Mouse (Mus musculus) stomach, postnatal 0 days (tissue): ENCODE measurements at regions not wholly inside any gene's neighbourhood (a gene's known extent, or its start where the extent isn't known, plus 50 kb on each side); places are given as distances from the start of the nearest gene placed in this dataset.
A peak's percentile ranks its signal among the peaks of the same experiment; 100 is the strongest.

ENCODE experiments used
- ATAC-seq: fragments of 200-750 bp; cut with Nextera tagmentation; 2 replicates; pipeline ENCODE4 v1.8.0; 2017; ENCODE audit not compliant: low FRiP score, low TSS enrichment
- DNase-seq: peaks from one replicate; pipeline ENCODE4 v3.0.0-alpha.2; 2016; ENCODE audit warnings: low spot score
- H3K27ac ChIP-seq: fragments of 300-500 bp; sonication (generic); replicated peaks from 2 replicates; pipeline ENCODE4 v1.5.1; 2014; ENCODE audit warnings: mild to moderate bottlenecking, control low read depth
- H3K27me3 ChIP-seq: fragments of 300-500 bp; sonication (generic); 2 replicates; pipeline ENCODE4 v1.6.1; 2014; ENCODE audit warnings: low read length; ENCODE audit not compliant: control insufficient read depth, insufficient read depth
- H3K36me3 ChIP-seq: fragments of 300-500 bp; sonication (generic); 2 replicates; pipeline ENCODE4 v1.6.1; 2014; ENCODE audit warnings: low read length, mixed read lengths; ENCODE audit not compliant: control insufficient read depth, insufficient read depth
- H3K4me1 ChIP-seq: fragments of 300-500 bp; sonication (generic); replicated peaks from 2 replicates; pipeline ENCODE4 v1.6.1; 2014; ENCODE audit warnings: antibody characterized with exemption; ENCODE audit not compliant: control insufficient read depth, insufficient read depth
- H3K4me2 ChIP-seq: fragments of 300-500 bp; sonication (generic); replicated peaks from 2 replicates; pipeline ENCODE4 v1.6.1; 2014; ENCODE audit warnings: low read depth, mild to moderate bottlenecking, control low read depth, moderate library complexity
- H3K4me3 ChIP-seq: fragments of 300-500 bp; sonication (generic); 2 replicates; pipeline ENCODE4 v1.5.1; 2014; ENCODE audit warnings: low read depth, low read length, control low read depth
- H3K9ac ChIP-seq: fragments of 300-500 bp; sonication (generic); 2 replicates; pipeline ENCODE4 v1.6.1; 2014; ENCODE audit warnings: mild to moderate bottlenecking, low read length, control low read depth, mixed read lengths
- H3K9me3 ChIP-seq: fragments of 300-500 bp; sonication (generic); 2 replicates; pipeline ENCODE4 v1.6.1; 2016; ENCODE audit warnings: low read length; ENCODE audit not compliant: control insufficient read depth
- CTCF ChIP-seq: IDR thresholded peaks from 2 replicates; pipeline ENCODE4 v1.5.1; 2016; ENCODE audit warnings: antibody characterized with exemption, low read depth, mild to moderate bottlenecking, moderate library complexity
- EP300 ChIP-seq: optimal IDR thresholded peaks from 2 replicates; pipeline ENCODE3; 2016; ENCODE audit warnings: antibody characterized with exemption
- WGBS: fragments of 180-500 bp; shearing (Covaris S2); extraction: QIAGEN DNeasy Blood & Tissue Kit; methylation state at CpG from one replicate; pipeline ENCODE4 v1.1.7; 2014; 5-methylcytosine and 5-hydroxymethylcytosine counted together

GRCm38 (mm10) chr9:61269151-61269870 is 102.9 kb upstream of the Tle3 start:
- Histone ChIP-seq H3K4me2 (no peak overlapping the region), H3K4me3 (no peak overlapping the region), H3K27me3 (no peaks in the 10 kb centered on the region), H3K27ac (no peak overlapping the region), H3K9me3 (no peaks in the 10 kb centered on the region), H3K9ac (no peak overlapping the region), H3K36me3 (no peaks in the 10 kb centered on the region), H3K4me1 (no peaks in the 10 kb centered on the region)
- ATAC-seq (no peak), DNase-seq (no peak)
- WGBS = 70% methylated on average over 5 of the region's 5 CpGs
- TF ChIP-seq EP300 = no peak
- no peak for TF ChIP-seq CTCF

DNA sequence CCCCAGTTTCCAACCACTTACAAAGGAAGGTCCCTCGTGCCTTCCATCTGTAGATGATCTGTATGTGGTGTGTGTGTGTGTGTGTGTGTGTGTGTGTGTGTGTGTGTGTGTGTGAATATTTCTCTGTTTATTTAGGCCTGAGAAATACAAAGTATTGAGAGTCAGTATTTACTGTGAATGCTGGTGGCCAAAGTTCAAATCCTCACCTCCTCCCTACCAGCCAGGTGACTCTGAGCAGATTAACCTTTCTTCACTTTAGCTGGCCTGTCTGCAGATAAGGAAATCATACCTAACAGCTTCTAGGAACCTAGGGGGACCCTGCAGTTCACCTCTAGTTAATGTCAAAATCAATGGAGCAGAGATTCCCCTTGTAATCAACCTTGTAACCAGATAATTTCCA is 100.9 kb upstream of the Tle3 start:
- no peak overlapping the region for H3K4me3 ChIP-seq
- ATAC-seq (no peak), DNase-seq (no peak)
- H3K4me2 ChIP-seq = no peak overlapping the region
- no peaks in the 10 kb centered on the region for H3K36me3 ChIP-seq
- H3K9me3 ChIP-seq = no peaks in the 10 kb centered on the region
- no peak overlapping the region for H3K9ac ChIP-seq
- H3K27me3 ChIP-seq = no peaks in the 10 kb centered on the region
- 93% methylated on average over 1 of the region's 1 CpGs for whole genome bisulfite sequencing
- no peaks in the 10 kb centered on the region for H3K4me1 ChIP-seq
- TF ChIP-seq EP300 = no peak
- no peak for TF ChIP-seq CTCF
- H3K27ac ChIP-seq = no peak overlapping the region

GRCm38 (mm10) chr9:61271769-61272352 is 100.3 kb upstream of the Tle3 start:
- no peak for DNase-seq
- TF ChIP-seq EP300 (no peak), CTCF (no peak)

DNA sequence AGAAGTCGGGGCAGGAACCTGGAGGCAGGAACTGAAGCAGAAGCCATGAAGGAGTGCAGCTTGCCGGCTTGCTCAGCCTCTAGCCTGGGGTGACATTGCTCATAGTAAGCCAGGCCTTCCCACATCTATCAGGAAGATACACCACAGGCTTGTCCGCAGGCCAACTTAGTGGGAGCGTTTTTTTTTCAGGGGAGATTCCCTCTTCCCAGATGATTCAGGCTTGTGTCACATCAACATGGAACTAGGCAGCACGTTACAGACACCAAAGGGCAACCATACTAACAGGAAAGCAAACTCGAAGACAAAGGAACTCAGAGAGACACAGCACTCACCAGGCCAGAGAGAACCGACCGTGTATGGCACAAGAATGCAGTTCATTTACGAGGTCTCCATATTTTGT is 98.1 kb upstream of the Tle3 start:
- ATAC-seq (no peak), DNase-seq (no peak)
- no peaks in the 10 kb centered on the region for H3K4me1 ChIP-seq
- H3K36me3 ChIP-seq = no peaks in the 10 kb centered on the region
- no peaks in the 10 kb centered on the region for H3K9me3 ChIP-seq
- H3K27ac ChIP-seq = no peak overlapping the region
- H3K4me3 ChIP-seq = no peak overlapping the region
- 78% methylated on average over 9 of the region's 9 CpGs for WGBS
- H3K4me2 ChIP-seq = no peak overlapping the region
- H3K27me3 ChIP-seq = no peaks in the 10 kb centered on the region; the same call in 1 of the 2 replicates
- TF ChIP-seq EP300 = no peak
- TF ChIP-seq CTCF = no peak
- no peak overlapping the region for H3K9ac ChIP-seq

More at GRCm38 (mm10) chr9:61271769-61272352, 100.3 kb upstream of the Tle3 start:
- Histone ChIP-seq H3K36me3 (no peaks in the 10 kb centered on the region), H3K27ac (no peak overlapping the region), H3K9me3 (no peaks in the 10 kb centered on the region), H3K4me1 (no peaks in the 10 kb centered on the region), H3K9ac (no peak overlapping the region), H3K4me3 (no peak overlapping the region), H3K27me3 (no peaks in the 10 kb centered on the region), H3K4me2 (no peak overlapping the region)
- no peak for ATAC-seq
- 88% methylated on average over 5 of the region's 5 CpGs for WGBS

- no peaks in the 10 kb centered on the region for H3K36me3 ChIP-seq
- no peaks in the 10 kb centered on the region for H3K4me1 ChIP-seq
- H3K4me3 ChIP-seq = no peak overlapping the region
- TF ChIP-seq CTCF (peak; percentile 80), EP300 (no peak)
- 16% methylated on average over 21 of the region's 21 CpGs for WGBS
- H3K27ac ChIP-seq = no peak overlapping the region
- peak; percentile 68 for DNase-seq
- H3K9me3 ChIP-seq = no peaks in the 10 kb centered on the region
- peak; percentile 77 for ATAC-seq
- peak overlapping the region; percentile 25 for H3K4me2 ChIP-seq
- no peaks in the 10 kb centered on the region; the same call in 1 of the 2 replicates for H3K27me3 ChIP-seq
- no peak overlapping the region for H3K9ac ChIP-seq
Observed at GRCm38 (mm10) chr9:61277369-61278215, 94.6 kb upstream of the Tle3 start.
